Mouse (Mus musculus) megakaryocyte, embryonic 14.5 days (primary cell): ENCODE data around the gene Dynll1.

Experiments
- FLI1 ChIP-seq: IDR thresholded peaks from 2 replicates; pipeline ENCODE4 v1.6.1; 2012; ENCODE audit warnings: low read length, inconsistent platforms, mixed read lengths
- GATA1 ChIP-seq: IDR thresholded peaks from 3 replicates; pipeline ENCODE4 v1.6.1; 2012; ENCODE audit warnings: mixed read lengths, low read length, inconsistent platforms, borderline replicate concordance

- TF ChIP-seq GATA1, result no peak
- no peak for TF ChIP-seq FLI1
Observed at GRCm38 (mm10) chr5:115333626-115334025, 32.8 kb upstream of the Dynll1 start.
